Mouse (Mus musculus): ENCODE measurements around the gene Nedd9. TPM values are rescaled to one million over a fixed set of nuclear protein-coding genes. Genes with fewer than 3 reads are reported as not detected.

Gene Nedd9
- polyA plus RNA-seq, 1 experiment from 2014 or later = 27.7 TPM

- DNase-seq (ENCODE audit: low spot score) = no peak
These were observed 27.8 kb upstream of the Nedd9 start for GRCm38 (mm10) chr13:41514918-41515317.

GRCm38 (mm10) chr13:41513456-41513855, 26.3 kb upstream of the Nedd9 start:
- Histone ChIP-seq H3K9ac (ENCODE audit: low read length) (no peak overlapping the region), H3K4me3 (ENCODE audit: low read depth, low read length) (no peak overlapping the region), H3K9me3 (replicated peaks; ENCODE audit: control insufficient read depth, low read length) (no peaks in the 10 kb centered on the region), H3K4me1 (ENCODE audit: control insufficient read depth, insufficient read depth, low read length) (no peaks in the 10 kb centered on the region), H3K27ac (ENCODE audit: low read depth, low read length) (no peak overlapping the region), H3K36me3 (ENCODE audit: control insufficient read depth, insufficient read depth, low read length) (no peaks in the 10 kb centered on the region), H3K4me2 (ENCODE audit: low read length) (no peak overlapping the region), H3K27me3 (replicated peaks; ENCODE audit: control insufficient read depth, insufficient read depth, low read length) (no peaks in the 10 kb centered on the region)
- ATAC-seq = no peak
- no peak for DNase-seq (ENCODE audit: low spot score)
- 90% methylated on average over 3 of the region's 3 CpGs for WGBS

More at GRCm38 (mm10) chr13:41514918-41515317, 27.8 kb upstream of the Nedd9 start:
- no peak overlapping the region for H3K4me2 ChIP-seq (ENCODE audit: low read length)
- no peak overlapping the region for H3K9ac ChIP-seq (ENCODE audit: low read length)
- H3K9me3 ChIP-seq (replicated peaks; ENCODE audit: control insufficient read depth, low read length) = no peaks in the 10 kb centered on the region
- no peak overlapping the region for H3K27ac ChIP-seq (ENCODE audit: low read depth, low read length)
- WGBS = 84% methylated on average over 8 of the region's 8 CpGs
- H3K27me3 ChIP-seq (replicated peaks; ENCODE audit: control insufficient read depth, insufficient read depth, low read length) = no peaks in the 10 kb centered on the region
- H3K36me3 ChIP-seq (ENCODE audit: control insufficient read depth, insufficient read depth, low read length) = no peaks in the 10 kb centered on the region
- no peak overlapping the region for H3K4me3 ChIP-seq (ENCODE audit: low read depth, low read length)
- no peak for ATAC-seq
- no peaks in the 10 kb centered on the region for H3K4me1 ChIP-seq (ENCODE audit: control insufficient read depth, insufficient read depth, low read length)

GRCm38 (mm10) chr13:41512243-41512642, 25.1 kb upstream of the Nedd9 start:
- 81% methylated on average over 4 of the region's 4 CpGs for WGBS
- H3K36me3 ChIP-seq (ENCODE audit: control insufficient read depth, insufficient read depth, low read length) = no peaks in the 10 kb centered on the region

GRCm38 (mm10) chr13:41510631-41511419, 23.7 kb upstream of the Nedd9 start:
- Histone ChIP-seq H3K27me3 (replicated peaks; ENCODE audit: control insufficient read depth, insufficient read depth, low read length) (no peaks in the 10 kb centered on the region), H3K27ac (ENCODE audit: low read depth, low read length) (no peak overlapping the region), H3K36me3 (ENCODE audit: control insufficient read depth, insufficient read depth, low read length) (no peaks in the 10 kb centered on the region), H3K9me3 (replicated peaks; ENCODE audit: control insufficient read depth, low read length) (no peaks in the 10 kb centered on the region), H3K4me2 (ENCODE audit: low read length) (no peak overlapping the region), H3K4me1 (ENCODE audit: control insufficient read depth, insufficient read depth, low read length) (no peaks in the 10 kb centered on the region), H3K4me3 (ENCODE audit: low read depth, low read length) (no peak overlapping the region), H3K9ac (ENCODE audit: low read length) (no peak overlapping the region)
- ATAC-seq (no peak), DNase-seq (ENCODE audit: low spot score) (no peak)
- WGBS = 54% methylated on average over 7 of the region's 7 CpGs

More at GRCm38 (mm10) chr13:41512243-41512642, 25.1 kb upstream of the Nedd9 start:
- no peaks in the 10 kb centered on the region for H3K9me3 ChIP-seq (replicated peaks; ENCODE audit: control insufficient read depth, low read length)
- H3K9ac ChIP-seq (ENCODE audit: low read length) = no peak overlapping the region
- ATAC-seq = no peak
- H3K4me1 ChIP-seq (ENCODE audit: control insufficient read depth, insufficient read depth, low read length) = no peaks in the 10 kb centered on the region
- no peak overlapping the region for H3K4me3 ChIP-seq (ENCODE audit: low read depth, low read length)
- DNase-seq (ENCODE audit: low spot score) = no peak
- no peak overlapping the region for H3K4me2 ChIP-seq (ENCODE audit: low read length)
- H3K27ac ChIP-seq (ENCODE audit: low read depth, low read length) = no peak overlapping the region
- no peaks in the 10 kb centered on the region for H3K27me3 ChIP-seq (replicated peaks; ENCODE audit: control insufficient read depth, insufficient read depth, low read length)

- Histone ChIP-seq H3K27me3 (replicated peaks; ENCODE audit: control insufficient read depth, insufficient read depth, low read length) (no peaks in the 10 kb centered on the region), H3K9me3 (replicated peaks; ENCODE audit: control insufficient read depth, low read length) (no peaks in the 10 kb centered on the region), H3K4me1 (ENCODE audit: control insufficient read depth, insufficient read depth, low read length) (no peaks in the 10 kb centered on the region), H3K36me3 (ENCODE audit: control insufficient read depth, insufficient read depth, low read length) (no peaks in the 10 kb centered on the region), H3K4me3 (ENCODE audit: low read depth, low read length) (no peak overlapping the region), H3K27ac (ENCODE audit: low read depth, low read length) (no peak overlapping the region), H3K4me2 (ENCODE audit: low read length) (no peak overlapping the region), H3K9ac (ENCODE audit: low read length) (no peak overlapping the region)
- no peak for DNase-seq (ENCODE audit: low spot score)
- WGBS = 41% methylated on average over 2 of the region's 2 CpGs
- no peak for ATAC-seq
These were observed 18.4 kb upstream of the Nedd9 start for GRCm38 (mm10) chr13:41505594-41505993.

- Histone ChIP-seq H3K9me3 (replicated peaks; ENCODE audit: control insufficient read depth, low read length) (no peaks in the 10 kb centered on the region), H3K27ac (ENCODE audit: low read depth, low read length) (no peak overlapping the region), H3K36me3 (ENCODE audit: control insufficient read depth, insufficient read depth, low read length) (no peaks in the 10 kb centered on the region), H3K27me3 (replicated peaks; ENCODE audit: control insufficient read depth, insufficient read depth, low read length) (no peaks in the 10 kb centered on the region), H3K9ac (ENCODE audit: low read length) (no peak overlapping the region), H3K4me2 (ENCODE audit: low read length) (no peak overlapping the region), H3K4me3 (ENCODE audit: low read depth, low read length) (no peak overlapping the region), H3K4me1 (ENCODE audit: control insufficient read depth, insufficient read depth, low read length) (no peaks in the 10 kb centered on the region)
- ATAC-seq (no peak), DNase-seq (ENCODE audit: low spot score) (no peak)
- 94% methylated on average over 2 of the region's 2 CpGs for WGBS
These were observed 17.8 kb upstream of the Nedd9 start for GRCm38 (mm10) chr13:41504997-41505396.

GRCm38 (mm10) chr13:41504448-41504847, 17.3 kb upstream of the Nedd9 start:
- no peaks in the 10 kb centered on the region for H3K9me3 ChIP-seq (replicated peaks; ENCODE audit: control insufficient read depth, low read length)
- no peak overlapping the region for H3K9ac ChIP-seq (ENCODE audit: low read length)
- no peak overlapping the region for H3K27ac ChIP-seq (ENCODE audit: low read depth, low read length)
- WGBS = 91% methylated on average over 2 of the region's 2 CpGs
- H3K4me3 ChIP-seq (ENCODE audit: low read depth, low read length) = no peak overlapping the region
- no peaks in the 10 kb centered on the region for H3K27me3 ChIP-seq (replicated peaks; ENCODE audit: control insufficient read depth, insufficient read depth, low read length)
- ATAC-seq = no peak
- H3K4me2 ChIP-seq (ENCODE audit: low read length) = no peak overlapping the region
- H3K4me1 ChIP-seq (ENCODE audit: control insufficient read depth, insufficient read depth, low read length) = no peaks in the 10 kb centered on the region
- H3K36me3 ChIP-seq (ENCODE audit: control insufficient read depth, insufficient read depth, low read length) = no peaks in the 10 kb centered on the region
- DNase-seq (ENCODE audit: low spot score) = no peak

GRCm38 (mm10) chr13:41502917-41503301, 15.7 kb upstream of the Nedd9 start:
- Histone ChIP-seq H3K27ac (ENCODE audit: low read depth, low read length) (no peak overlapping the region), H3K4me3 (ENCODE audit: low read depth, low read length) (no peak overlapping the region), H3K27me3 (replicated peaks; ENCODE audit: control insufficient read depth, insufficient read depth, low read length) (no peaks in the 10 kb centered on the region), H3K4me2 (ENCODE audit: low read length) (no peak overlapping the region), H3K36me3 (ENCODE audit: control insufficient read depth, insufficient read depth, low read length) (no peaks in the 10 kb centered on the region), H3K9ac (ENCODE audit: low read length) (no peak overlapping the region), H3K4me1 (ENCODE audit: control insufficient read depth, insufficient read depth, low read length) (0 out of 2 replicates have a peak, but pooled peaks cover under 1% of the 10 kb centered on the region), H3K9me3 (replicated peaks; ENCODE audit: control insufficient read depth, low read length) (no peaks in the 10 kb centered on the region)
- DNase-seq (ENCODE audit: low spot score) (no peak), ATAC-seq (no peak)
- WGBS = 89% methylated on average over 2 of the region's 2 CpGs

- WGBS = 68% methylated on average over 12 of the region's 12 CpGs
These were observed 15.2 kb upstream of the Nedd9 start for GRCm38 (mm10) chr13:41502136-41502916.

More at GRCm38 (mm10) chr13:41502136-41502916, 15.2 kb upstream of the Nedd9 start:
- H3K27ac ChIP-seq (ENCODE audit: low read depth, low read length) = no peak overlapping the region
- no peaks in the 10 kb centered on the region for H3K27me3 ChIP-seq (replicated peaks; ENCODE audit: control insufficient read depth, insufficient read depth, low read length)
- H3K9me3 ChIP-seq (replicated peaks; ENCODE audit: control insufficient read depth, low read length) = no peaks in the 10 kb centered on the region
- DNase-seq (ENCODE audit: low spot score) (no peak), ATAC-seq (no peak)
- H3K9ac ChIP-seq (ENCODE audit: low read length) = no peak overlapping the region
- no peaks in the 10 kb centered on the region for H3K36me3 ChIP-seq (ENCODE audit: control insufficient read depth, insufficient read depth, low read length)
- H3K4me1 ChIP-seq (ENCODE audit: control insufficient read depth, insufficient read depth, low read length) = 0 out of 2 replicates have a peak, but pooled peaks cover 3% of the 10 kb centered on the region
- no peak overlapping the region for H3K4me2 ChIP-seq (ENCODE audit: low read length)
- H3K4me3 ChIP-seq (ENCODE audit: low read depth, low read length) = no peak overlapping the region
